Mouse (Mus musculus) MEL (cell line): ENCODE data around the gene Tdrd7.

ENCODE experiments used
- CTCF ChIP-seq, 3 experiments: IDR thresholded peaks in 2 of 3; conservative IDR thresholded peaks in 1 of 3; 2 replicates each; pipeline ENCODE4 v1.5.1; 2011 to 2012; ENCODE audit warnings: low read length in 3 of 3, low read depth in 2 of 3, mild to moderate bottlenecking in 2 of 3, improper control_type of control experiment in 1 of 3, inconsistent platforms in 1 of 3, mixed read lengths in 1 of 3, moderate library complexity in 1 of 3; ENCODE audit not compliant: control insufficient read depth in 1 of 3, insufficient read depth in 1 of 3, poor library complexity in 1 of 3, severe bottlenecking in 1 of 3
- EP300 ChIP-seq, 2 experiments: IDR thresholded peaks; 2 replicates each; pipeline ENCODE4 v1.6.1; 2011; ENCODE audit warnings: improper control_type of control experiment in 2 of 2, low read length in 2 of 2, low read depth in 1 of 2, mild to moderate bottlenecking in 1 of 2
- MXI1 ChIP-seq: IDR thresholded peaks from 2 replicates; pipeline ENCODE4 v1.6.1; 2011; ENCODE audit warnings: mild to moderate bottlenecking, low read depth, low read length, improper control_type of control experiment
- POLR2A ChIP-seq, 2 experiments: IDR thresholded peaks; 2 replicates each; pipeline ENCODE4 v1.6.1; 2011 to 2012; ENCODE audit warnings: low read length in 2 of 2, mild to moderate bottlenecking in 2 of 2, control low read depth in 1 of 2, improper control_type of control experiment in 1 of 2, low read depth in 1 of 2, moderate library complexity in 1 of 2; ENCODE audit not compliant: control insufficient read depth in 1 of 2, insufficient read depth in 1 of 2, poor library complexity in 1 of 2
- RCOR1 ChIP-seq: IDR thresholded peaks from 2 replicates; pipeline ENCODE4 v1.6.1; 2012; ENCODE audit warnings: low read depth, mild to moderate bottlenecking, inconsistent platforms, low read length, improper control_type of control experiment
- TAL1 ChIP-seq: IDR thresholded peaks from 2 replicates; pipeline ENCODE4 v1.6.1; 2012; ENCODE audit warnings: mild to moderate bottlenecking, inconsistent platforms, low read length, moderate library complexity, mixed read lengths
- USF2 ChIP-seq, 2 experiments: IDR thresholded peaks; 2 replicates each; pipeline ENCODE4 v1.6.1; 2011 to 2012; ENCODE audit warnings: improper control_type of control experiment in 2 of 2, low read length in 2 of 2, borderline replicate concordance in 1 of 2, inconsistent platforms in 1 of 2, low read depth in 1 of 2, mild to moderate bottlenecking in 1 of 2; ENCODE audit not compliant: insufficient read depth in 1 of 2
- ZKSCAN1 ChIP-seq: IDR thresholded peaks from 2 replicates; pipeline ENCODE4 v1.6.1; 2012; ENCODE audit warnings: low read depth, mild to moderate bottlenecking, inconsistent platforms, low read length, improper control_type of control experiment, moderate library complexity
- ZMIZ1 ChIP-seq: IDR thresholded peaks from 2 replicates; pipeline ENCODE4 v1.6.1; 2012; ENCODE audit warnings: low read depth, mild to moderate bottlenecking, inconsistent platforms, low read length, improper control_type of control experiment, moderate library complexity

DNA sequence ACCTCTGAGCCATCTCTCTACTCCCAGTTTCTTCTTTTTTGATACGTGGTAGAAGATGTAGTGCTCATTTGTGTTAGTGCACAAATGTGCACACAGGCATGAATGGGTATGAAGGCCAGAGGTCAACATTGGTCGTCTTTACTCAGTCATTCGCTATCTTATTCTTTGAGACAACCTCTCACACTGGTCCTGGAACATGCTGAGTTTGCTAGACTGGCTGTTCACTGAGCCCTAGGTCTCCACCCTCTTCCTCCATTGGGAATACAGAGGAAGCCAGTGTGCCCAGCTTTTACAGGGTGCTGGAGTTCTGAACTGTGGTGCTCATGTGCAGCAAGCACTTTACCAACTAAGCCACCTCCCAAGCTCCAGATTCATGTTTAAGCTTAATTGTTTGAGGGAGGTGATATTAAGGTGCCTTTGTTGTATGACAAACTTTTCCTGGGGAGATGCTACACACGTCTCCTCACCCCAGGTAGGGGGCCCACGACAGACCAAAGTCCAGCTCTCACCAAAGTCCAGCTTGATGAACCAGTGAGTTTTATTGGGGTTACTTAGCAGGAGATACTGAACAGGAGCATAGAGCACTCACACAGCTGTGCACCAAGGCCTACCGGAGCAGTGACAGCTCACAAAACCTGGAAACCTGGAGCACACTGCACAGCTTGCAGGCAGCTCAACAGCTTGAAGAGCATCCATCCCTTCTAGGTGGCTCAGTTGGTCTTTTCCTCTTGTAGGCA lies 12.0 kb downstream of the Tdrd7 start:
- TF ChIP-seq MXI1: no peak
- TF ChIP-seq CTCF (IDR thresholded peaks at IDR 0.05 in 2 of 3, conservative IDR thresholded peaks at IDR 0.05 in 1 of 3; ENCODE audit: control insufficient read depth in 1 of 3, insufficient read depth in 1 of 3, low read depth in 2 of 3, low read length in 3 of 3, poor library complexity in 1 of 3, severe bottlenecking in 1 of 3): no peak
- no peak for TF ChIP-seq EP300 (IDR thresholded peaks at IDR 0.05; ENCODE audit: low read depth in 1 of 2, low read length in 2 of 2)
- no peak for TF ChIP-seq TAL1
- TF ChIP-seq POLR2A (IDR thresholded peaks at IDR 0.05; ENCODE audit: control insufficient read depth in 1 of 2, insufficient read depth in 1 of 2, low read depth in 1 of 2, low read length in 2 of 2, poor library complexity in 1 of 2): no peak
- TF ChIP-seq RCOR1: no peak
- TF ChIP-seq ZMIZ1: no peak
- TF ChIP-seq USF2 (IDR thresholded peaks at IDR 0.05; ENCODE audit: borderline replicate concordance in 1 of 2, insufficient read depth in 1 of 2, low read depth in 1 of 2, low read length in 2 of 2): no peak
- TF ChIP-seq ZKSCAN1: no peak
